Mouse (Mus musculus): ENCODE measurements at regions not wholly inside any gene's neighbourhood (a gene's known extent, or its start where the extent isn't known, plus 50 kb on each side); places are given as distances from the start of the nearest gene placed in this dataset.

GRCm38 (mm10) chr6:31204839-31205238 lies 193.7 kb upstream of the Mkln1 start:
- H3K36me3 ChIP-seq (ENCODE audit: control insufficient read depth, insufficient read depth, low read length): no peaks in the 10 kb centered on the region
- no peak for ATAC-seq
- no peak overlapping the region for H3K4me3 ChIP-seq (ENCODE audit: low read length)
- no peaks in the 10 kb centered on the region for H3K4me1 ChIP-seq (ENCODE audit: control insufficient read depth, insufficient read depth, low read depth, low read length)
- no peak overlapping the region for H3K9ac ChIP-seq (ENCODE audit: low read depth, low read length)
- H3K9me3 ChIP-seq (ENCODE audit: control insufficient read depth, low read length): no peaks in the 10 kb centered on the region
- no peak overlapping the region for H3K27ac ChIP-seq (ENCODE audit: low read depth, low read length)
- H3K27me3 ChIP-seq (replicated peaks; ENCODE audit: control insufficient read depth, insufficient read depth, low read length): no peaks in the 10 kb centered on the region
- 88% methylated on average over 4 of the region's 4 CpGs for WGBS
- H3K4me2 ChIP-seq (ENCODE audit: low read length): no peak overlapping the region

GRCm38 (mm10) chr6:31206106-31206505 lies 192.4 kb upstream of the Mkln1 start:
- 88% methylated on average over 7 of the region's 7 CpGs for WGBS
- H3K4me3 ChIP-seq (ENCODE audit: low read length): no peak overlapping the region
- no peaks in the 10 kb centered on the region for H3K27me3 ChIP-seq (replicated peaks; ENCODE audit: control insufficient read depth, insufficient read depth, low read length)
- H3K27ac ChIP-seq (ENCODE audit: low read depth, low read length): no peak overlapping the region
- no peaks in the 10 kb centered on the region for H3K36me3 ChIP-seq (ENCODE audit: control insufficient read depth, insufficient read depth, low read length)
- ATAC-seq: no peak
- H3K4me2 ChIP-seq (ENCODE audit: low read length): no peak overlapping the region
- H3K9me3 ChIP-seq (ENCODE audit: control insufficient read depth, low read length): no peaks in the 10 kb centered on the region
- no peaks in the 10 kb centered on the region for H3K4me1 ChIP-seq (ENCODE audit: control insufficient read depth, insufficient read depth, low read depth, low read length)
- H3K9ac ChIP-seq (ENCODE audit: low read depth, low read length): no peak overlapping the region

- ATAC-seq: no peak
- H3K9me3 ChIP-seq (ENCODE audit: control insufficient read depth, low read length): no peaks in the 10 kb centered on the region
- no peaks in the 10 kb centered on the region for H3K36me3 ChIP-seq (ENCODE audit: control insufficient read depth, insufficient read depth, low read length)
- 89% methylated on average over 12 of the region's 12 CpGs for WGBS
- no peaks in the 10 kb centered on the region for H3K4me1 ChIP-seq (ENCODE audit: control insufficient read depth, insufficient read depth, low read depth, low read length)
- no peaks in the 10 kb centered on the region for H3K27me3 ChIP-seq (replicated peaks; ENCODE audit: control insufficient read depth, insufficient read depth, low read length)
- no peak overlapping the region for H3K27ac ChIP-seq (ENCODE audit: low read depth, low read length)
- H3K4me3 ChIP-seq (ENCODE audit: low read length): no peak overlapping the region
- no peak overlapping the region for H3K4me2 ChIP-seq (ENCODE audit: low read length)
- H3K9ac ChIP-seq (ENCODE audit: low read depth, low read length): no peak overlapping the region
Observed at GRCm38 (mm10) chr6:31207231-31207630, 191.3 kb upstream of the Mkln1 start.

GRCm38 (mm10) chr6:31208224-31208623 lies 190.3 kb upstream of the Mkln1 start:
- H3K36me3 ChIP-seq (ENCODE audit: control insufficient read depth, insufficient read depth, low read length): no peaks in the 10 kb centered on the region
- ATAC-seq: no peak

GRCm38 (mm10) chr6:31209411-31210139 lies 189.0 kb upstream of the Mkln1 start:
- Histone ChIP-seq H3K9ac (ENCODE audit: low read depth, low read length) (no peak overlapping the region), H3K36me3 (ENCODE audit: control insufficient read depth, insufficient read depth, low read length) (no peaks in the 10 kb centered on the region), H3K4me3 (ENCODE audit: low read length) (no peak overlapping the region), H3K27ac (ENCODE audit: low read depth, low read length) (no peak overlapping the region), H3K4me1 (ENCODE audit: control insufficient read depth, insufficient read depth, low read depth, low read length) (no peaks in the 10 kb centered on the region), H3K4me2 (ENCODE audit: low read length) (no peak overlapping the region), H3K9me3 (ENCODE audit: control insufficient read depth, low read length) (no peaks in the 10 kb centered on the region), H3K27me3 (replicated peaks; ENCODE audit: control insufficient read depth, insufficient read depth, low read length) (0 out of 2 replicates have a peak, but pooled peaks cover 3% of the 10 kb centered on the region)
- 90% methylated on average over 15 of the region's 15 CpGs for WGBS
- no peak for ATAC-seq

More at GRCm38 (mm10) chr6:31208224-31208623, 190.3 kb upstream of the Mkln1 start:
- Histone ChIP-seq H3K9me3 (ENCODE audit: control insufficient read depth, low read length) (no peaks in the 10 kb centered on the region), H3K9ac (ENCODE audit: low read depth, low read length) (no peak overlapping the region), H3K4me2 (ENCODE audit: low read length) (no peak overlapping the region), H3K4me3 (ENCODE audit: low read length) (no peak overlapping the region), H3K27me3 (replicated peaks; ENCODE audit: control insufficient read depth, insufficient read depth, low read length) (0 out of 2 replicates have a peak, but pooled peaks cover 3% of the 10 kb centered on the region), H3K27ac (ENCODE audit: low read depth, low read length) (no peak overlapping the region), H3K4me1 (ENCODE audit: control insufficient read depth, insufficient read depth, low read depth, low read length) (no peaks in the 10 kb centered on the region)
- 92% methylated on average over 6 of the region's 6 CpGs for whole genome bisulfite sequencing

- Histone ChIP-seq H3K27me3 (replicated peaks; ENCODE audit: control insufficient read depth, insufficient read depth, low read length) (0 out of 2 replicates have a peak, but pooled peaks cover 3% of the 10 kb centered on the region), H3K27ac (ENCODE audit: low read depth, low read length) (no peak overlapping the region), H3K4me2 (ENCODE audit: low read length) (no peak overlapping the region), H3K4me3 (ENCODE audit: low read length) (no peak overlapping the region), H3K9ac (ENCODE audit: low read depth, low read length) (no peak overlapping the region), H3K9me3 (ENCODE audit: control insufficient read depth, low read length) (no peaks in the 10 kb centered on the region), H3K36me3 (ENCODE audit: control insufficient read depth, insufficient read depth, low read length) (no peaks in the 10 kb centered on the region), H3K4me1 (ENCODE audit: control insufficient read depth, insufficient read depth, low read depth, low read length) (no peaks in the 10 kb centered on the region)
- no peak for ATAC-seq
- 75% methylated on average over 7 of the region's 7 CpGs for WGBS
Observed at GRCm38 (mm10) chr6:31210209-31210714, 188.3 kb upstream of the Mkln1 start.

GRCm38 (mm10) chr6:31211091-31211490 lies 187.4 kb upstream of the Mkln1 start:
- Histone ChIP-seq H3K9me3 (ENCODE audit: control insufficient read depth, low read length) (no peaks in the 10 kb centered on the region), H3K9ac (ENCODE audit: low read depth, low read length) (no peak overlapping the region), H3K4me2 (ENCODE audit: low read length) (no peak overlapping the region), H3K4me3 (ENCODE audit: low read length) (no peak overlapping the region), H3K4me1 (ENCODE audit: control insufficient read depth, insufficient read depth, low read depth, low read length) (no peaks in the 10 kb centered on the region), H3K27ac (ENCODE audit: low read depth, low read length) (no peak overlapping the region), H3K27me3 (replicated peaks; ENCODE audit: control insufficient read depth, insufficient read depth, low read length) (peaks cover 6% of the 10 kb centered on the region; the same call in 1 of the 2 replicates), H3K36me3 (ENCODE audit: control insufficient read depth, insufficient read depth, low read length) (no peaks in the 10 kb centered on the region)
- ATAC-seq: no peak
- WGBS: 91% methylated on average over 4 of the region's 4 CpGs

- no peak overlapping the region for H3K4me3 ChIP-seq (ENCODE audit: low read length)
- H3K9ac ChIP-seq (ENCODE audit: low read depth, low read length): no peak overlapping the region
- H3K27ac ChIP-seq (ENCODE audit: low read depth, low read length): no peak overlapping the region
- H3K4me2 ChIP-seq (ENCODE audit: low read length): no peak overlapping the region
- no peaks in the 10 kb centered on the region for H3K9me3 ChIP-seq (ENCODE audit: control insufficient read depth, low read length)
- WGBS: 76% methylated on average over 5 of the region's 5 CpGs
- H3K4me1 ChIP-seq (ENCODE audit: control insufficient read depth, insufficient read depth, low read depth, low read length): no peaks in the 10 kb centered on the region
- no peak for ATAC-seq
- H3K36me3 ChIP-seq (ENCODE audit: control insufficient read depth, insufficient read depth, low read length): no peaks in the 10 kb centered on the region
- peaks cover 6% of the 10 kb centered on the region; the same call in 1 of the 2 replicates for H3K27me3 ChIP-seq (replicated peaks; ENCODE audit: control insufficient read depth, insufficient read depth, low read length)
Observed at GRCm38 (mm10) chr6:31211616-31212015, 186.9 kb upstream of the Mkln1 start.

GRCm38 (mm10) chr6:31212080-31212479 lies 186.5 kb upstream of the Mkln1 start:
- peaks cover 6% of the 10 kb centered on the region; the same call in 1 of the 2 replicates for H3K27me3 ChIP-seq (replicated peaks; ENCODE audit: control insufficient read depth, insufficient read depth, low read length)
- ATAC-seq: no peak
- H3K27ac ChIP-seq (ENCODE audit: low read depth, low read length): no peak overlapping the region
- H3K4me1 ChIP-seq (ENCODE audit: control insufficient read depth, insufficient read depth, low read depth, low read length): peaks cover 1% of the 10 kb centered on the region; the same call in 1 of the 2 replicates
- H3K36me3 ChIP-seq (ENCODE audit: control insufficient read depth, insufficient read depth, low read length): no peaks in the 10 kb centered on the region
- WGBS: 78% methylated on average over 7 of the region's 7 CpGs
- no peak overlapping the region for H3K4me3 ChIP-seq (ENCODE audit: low read length)
- H3K9ac ChIP-seq (ENCODE audit: low read depth, low read length): no peak overlapping the region
- H3K9me3 ChIP-seq (ENCODE audit: control insufficient read depth, low read length): no peaks in the 10 kb centered on the region
- no peak overlapping the region for H3K4me2 ChIP-seq (ENCODE audit: low read length)

Measured in hindbrain, embryonic 16.5 days (tissue).